In the genomic region with DNA sequence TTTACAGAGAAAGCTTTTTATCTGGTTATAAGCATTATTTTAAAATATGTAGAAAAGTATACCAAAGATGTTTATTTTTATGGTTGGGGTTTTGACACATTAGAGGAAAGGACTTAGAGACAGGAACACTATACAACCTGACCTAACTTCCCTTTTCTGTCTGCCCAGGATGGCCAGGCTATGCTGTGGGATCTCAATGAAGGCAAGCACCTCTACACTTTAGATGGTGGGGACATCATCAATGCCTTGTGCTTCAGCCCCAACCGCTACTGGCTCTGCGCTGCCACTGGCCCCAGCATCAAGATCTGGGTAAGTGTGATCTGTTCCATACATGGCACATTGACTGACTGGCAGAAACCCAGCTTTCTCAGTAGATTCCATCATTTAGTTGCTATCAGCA, we compare ENCODE assay signal across 21 mouse cellular contexts. TPM values are rescaled to one million over a fixed set of nuclear protein-coding genes. Genes with fewer than 3 reads are reported as not detected.
DNase-seq lines count a peak whose midpoint lies in the region; ATAC-seq and TF ChIP-seq lines count a peak whose summit lies in the region.
"Had no signal": no experiment of that assay in that cellular context is flagged by ENCODE, and none has a peak within 500 bp of the region (broad histone marks: within the 10 kb centered on the region; RNA-seq: fewer than 3 reads in every experiment).

No protein-coding gene starts in this region.

- peaks cover 16% of the 10 kb centered on the region for H3K4me1 ChIP-seq in liver, embryonic 11.5 days (replicated peaks; ENCODE audit: control insufficient read depth, insufficient read depth, low read length)
- H3K4me1 ChIP-seq in G1E (ENCODE audit: insufficient read depth, low read depth, low read length), result peaks cover 55% of the 10 kb centered on the region
- peaks cover 55% of the 10 kb centered on the region for H3K4me1 ChIP-seq in liver, embryonic 13.5 days (replicated peaks)

- 93% methylated on average over 2 of the region's 2 CpGs for WGBS in liver, embryonic 11.5 days
- WGBS in liver, embryonic 13.5 days (ENCODE audit: insufficient replicate concordance), result 91% methylated on average over 2 of the region's 2 CpGs

- no peak overlapping the region; the same call in 1 of the 2 replicates for H3K4me2 ChIP-seq in liver, embryonic 11.5 days
- no peak overlapping the region for H3K4me2 ChIP-seq in liver, embryonic 13.5 days
- H3K4me2 ChIP-seq: forebrain, embryonic 15.5 days; heart, embryonic 11.5 days; hindbrain, embryonic 13.5 days; intestine, embryonic 15.5 days had no signal

- intact Hi-C loops in gastrocnemius, postnatal 36 days (cut with DNase I), result no loop called here

- peak overlapping the region; percentile 8; the same call in 1 of the 2 replicates for H3K4me3 ChIP-seq in liver, embryonic 11.5 days (ENCODE audit: low read depth, low read length)
- H3K4me3 ChIP-seq in G1E (ENCODE audit: low read depth, low read length), result peak overlapping the region; percentile 58; the same call in 1 of the 2 replicates
- H3K4me3 ChIP-seq in liver, embryonic 13.5 days (replicated peaks), result no peak overlapping the region
- H3K4me3 ChIP-seq: forebrain, embryonic 15.5 days; hindbrain, embryonic 10.5 days; hindbrain, embryonic 13.5 days; intestine, embryonic 15.5 days had no signal

- TF ChIP-seq CTCF in G1E (IDR thresholded peaks at IDR 0.05; ENCODE audit: low read depth, low read length), result no peak; the same call in 1 of the 2 replicates

- H3K27ac ChIP-seq in liver, embryonic 11.5 days (ENCODE audit: low read depth, low read length), result peak overlapping the region; percentile 27; the same call in 1 of the 2 replicates
- 0 out of 2 replicates have a peak overlapping the region, but pooled peaks have one; percentile 7 for H3K27ac ChIP-seq in liver, embryonic 13.5 days
- H3K27ac ChIP-seq: forebrain, embryonic 15.5 days; hindbrain, embryonic 10.5 days; hindbrain, embryonic 13.5 days; intestine, embryonic 15.5 days had no signal

- no peak for ATAC-seq in liver, embryonic 11.5 days (replicated peaks; ENCODE audit: low FRiP score)
- no peak for ATAC-seq in G1E (ENCODE audit: extremely low read depth, insufficient number of reproducible peaks, low FRiP score, poor library complexity, severe bottlenecking)
- ATAC-seq in liver, embryonic 13.5 days (ENCODE audit: low read depth), result no peak
- ATAC-seq: forebrain, embryonic 15.5 days; hindbrain, embryonic 16.5 days; intestine, embryonic 15.5 days; Patski had no signal

- H3K9me3 ChIP-seq in liver, embryonic 11.5 days (ENCODE audit: control insufficient read depth, low read length), result no peaks in the 10 kb centered on the region
- no peaks in the 10 kb centered on the region for H3K9me3 ChIP-seq in G1E (replicated peaks)
- no peaks in the 10 kb centered on the region for H3K9me3 ChIP-seq in liver, embryonic 13.5 days (replicated peaks)
- H3K9me3 ChIP-seq: forebrain, embryonic 15.5 days; hindbrain, embryonic 10.5 days; hindbrain, embryonic 13.5 days; intestine, embryonic 15.5 days had no signal

- peaks cover 59% of the 10 kb centered on the region for H3K36me3 ChIP-seq in liver, embryonic 11.5 days (ENCODE audit: control insufficient read depth, insufficient read depth, low read length)
- H3K36me3 ChIP-seq in G1E (replicated peaks), result peaks cover 86% of the 10 kb centered on the region
- peaks cover 80% of the 10 kb centered on the region for H3K36me3 ChIP-seq in liver, embryonic 13.5 days

- H3K27me3 ChIP-seq in liver, embryonic 11.5 days (replicated peaks; ENCODE audit: control insufficient read depth, insufficient read depth, low read length), result no peaks in the 10 kb centered on the region
- H3K27me3 ChIP-seq in G1E (ENCODE audit: insufficient read depth, low read length), result no peaks in the 10 kb centered on the region
- no peaks in the 10 kb centered on the region for H3K27me3 ChIP-seq in liver, embryonic 13.5 days
- H3K27me3 ChIP-seq: forebrain, embryonic 15.5 days; hindbrain, embryonic 13.5 days; intestine, embryonic 15.5 days; Patski had no signal

- DNase-seq in liver, embryonic 11.5 days (ENCODE audit: low spot score), result no peak
- no peak for DNase-seq in liver
- no peak for DNase-seq in G1E (ENCODE audit: low spot score)
- no peak for DNase-seq in liver, embryonic 13.5 days
- no peak for DNase-seq in layer of hippocampus, postnatal 36 days
- no peak for DNase-seq in gastrocnemius, postnatal 36 days
- DNase-seq: adrenal gland, postnatal 10 days; adrenal gland, postnatal 36 days; cerebellum, adult 18-20 months; cerebellum, adult 9-10 months; cerebellum, postnatal 14 days; gastrocnemius, postnatal 10 days; heart, adult 11 months; heart, postnatal 36 days had no signal

- H3K9ac ChIP-seq in liver, embryonic 11.5 days (ENCODE audit: low read depth, low read length), result peak overlapping the region; percentile 41; the same call in 1 of the 2 replicates
- H3K9ac ChIP-seq in liver, embryonic 13.5 days, result 0 out of 2 replicates have a peak overlapping the region, but pooled peaks have one; percentile 11
- H3K9ac ChIP-seq: forebrain, embryonic 15.5 days; hindbrain, embryonic 13.5 days; intestine, embryonic 15.5 days had no signal

RNA-seq across cellular contexts. Expression of gene Rack1, which starts 3.9 kb away (rescaled TPM):
- 1,154 and 1,248 TPM in 2 replicates for polyA plus RNA-seq in liver, embryonic 11.5 days (2014; fragmentation: Nextera tagmentation; extraction: Ambion mirVana)
- total RNA-seq in G1E (2014; fragmentation: Nextera tagmentation) (2,186 and 2,188 TPM in 2 replicates), G1E (2017) (1,964 and 2,298 TPM in 2 replicates)
- 2,955 and 7,700 TPM in 2 replicates for polyA plus RNA-seq in G1E (2012)
- 688 and 710 TPM in 2 replicates for polyA plus RNA-seq in liver, embryonic 13.5 days (2015; fragmentation: Nextera tagmentation; extraction: Ambion mirVana)
- 100 to 1,000 TPM; 241 to 254 TPM for total RNA-seq in layer of hippocampus, postnatal 36 days (2021)
- total RNA-seq in gastrocnemius, postnatal 36 days (2021), result 100 to 1,000 TPM; 299 to 361 TPM

RNA-seq across cellular contexts. Expression of gene Trim41, which starts 13.2 kb away (rescaled TPM):
- polyA plus RNA-seq in liver, embryonic 11.5 days (2014; fragmentation: Nextera tagmentation; extraction: Ambion mirVana), result 3.5 and 4.5 TPM in 2 replicates
- 13.8 and 20.2 TPM in 2 replicates for total RNA-seq in G1E (2014; fragmentation: Nextera tagmentation)
- total RNA-seq in G1E (2017), result 55.5 and 56.5 TPM in 2 replicates
- polyA plus RNA-seq in G1E (2012), result 50.4 and 56.6 TPM in 2 replicates
- 1.7 and 2.4 TPM in 2 replicates for polyA plus RNA-seq in liver, embryonic 13.5 days (2015; fragmentation: Nextera tagmentation; extraction: Ambion mirVana)
- total RNA-seq in layer of hippocampus, postnatal 36 days (2021), result 10 to 100 TPM; 58.3 to 59.6 TPM
- 10 to 100 TPM; 17.2 to 22.6 TPM for total RNA-seq in gastrocnemius, postnatal 36 days (2021)

RNA-seq across cellular contexts. Expression of gene Trim7, which starts 22.0 kb away (rescaled TPM):
- polyA plus RNA-seq in liver, embryonic 11.5 days (2014; fragmentation: Nextera tagmentation; extraction: Ambion mirVana), result 0.18 and 0.38 TPM in 2 replicates
- 1.2 and 4.0 TPM in 2 replicates for total RNA-seq in G1E (2014; fragmentation: Nextera tagmentation)
- total RNA-seq in G1E (2017), result 2.3 and 3.0 TPM in 2 replicates
- polyA plus RNA-seq in G1E (2012), result 0.59 and 0.67 TPM in 2 replicates
- polyA plus RNA-seq in liver, embryonic 13.5 days (2015; fragmentation: Nextera tagmentation; extraction: Ambion mirVana), result 0.06 and 0.09 TPM in 2 replicates
- total RNA-seq in layer of hippocampus, postnatal 36 days (2021), result 1 to 10 TPM; 1.6 to 2.5 TPM
- total RNA-seq in gastrocnemius, postnatal 36 days (2021), result 10 to 100 TPM; 48.2 to 49.7 TPM

RNA-seq across cellular contexts. Expression of gene Gm12184, which starts 22.5 kb away (rescaled TPM):
- polyA plus RNA-seq in liver, embryonic 11.5 days (2014; fragmentation: Nextera tagmentation; extraction: Ambion mirVana), result 6.2 and 7.6 TPM in 2 replicates
- total RNA-seq in G1E (2014; fragmentation: Nextera tagmentation) (22.1 and 22.5 TPM in 2 replicates), G1E (2017) (15.3 and 16.3 TPM in 2 replicates)
- 47.2 and 49.5 TPM in 2 replicates for polyA plus RNA-seq in G1E (2012)
- 1.2 and 1.7 TPM in 2 replicates for polyA plus RNA-seq in liver, embryonic 13.5 days (2015; fragmentation: Nextera tagmentation; extraction: Ambion mirVana)
- total RNA-seq in layer of hippocampus, postnatal 36 days (2021), result 1 to 10 TPM in 1 of 2 experiments, under 1 TPM in 1; 0.40 to 1.3 TPM
- total RNA-seq in gastrocnemius, postnatal 36 days (2021), result under 1 TPM; 0.61 to 0.91 TPM

Comparison
In these comparisons a context has a peak if more than half of its experiments do, and no peak if none do; other contexts are left out.
1. RNA of gene Rack1, which starts 3.9 kb away (total RNA-seq): 1,964 to 2,298 TPM in G1E; 299 to 361 TPM in gastrocnemius, postnatal 36 days and 241 to 254 TPM in layer of hippocampus, postnatal 36 days; every median in the first group is over 4 times any median in the second.
2. RNA of gene Trim7, which starts 22.0 kb away (total RNA-seq): 48.2 to 49.7 TPM in gastrocnemius, postnatal 36 days; 1.2 to 4.0 TPM in G1E and 1.6 to 2.5 TPM in layer of hippocampus, postnatal 36 days; every median in the first group is over 4 times any median in the second.